In genomic region chr7:44929204-44930151, GRCm38 (mm10) we compare ENCODE assay signal across 8 mouse cellular contexts. TPM values are rescaled to one million over a fixed set of nuclear protein-coding genes. Genes with fewer than 3 reads are reported as not detected.
A peak's percentile ranks its signal among the peaks of the same experiment; 100 is the strongest.
DNase-seq lines count a peak whose midpoint lies in the region; ATAC-seq and TF ChIP-seq lines count a peak whose summit lies in the region.

TSS of gene Ap2a1 (minus strand) at chr7:44929496.

- DNase-seq in G1E (ENCODE audit: low spot score) = peak; percentile 99
- peak; percentile 98 to 100 for DNase-seq in cerebellum, adult 18-20 months
- peak; percentile 97 for DNase-seq in heart, postnatal 36 days
- DNase-seq in layer of hippocampus, adult 2 months (ENCODE audit: low spot score in 2 of 2) = peak; percentile 99 to 100
- peak; percentile 100 for DNase-seq in lung, embryonic 14.5 days
- DNase-seq in thymus, adult 2 months = peak; percentile 100

- H3K9me3 ChIP-seq in G1E (replicated peaks) = no peaks in the 10 kb centered on the region
- H3K9me3 ChIP-seq in forebrain, embryonic 16.5 days (ENCODE audit: control insufficient read depth, low read length) = no peaks in the 10 kb centered on the region
- no peaks in the 10 kb centered on the region for H3K9me3 ChIP-seq in lung, embryonic 14.5 days (ENCODE audit: low read depth, low read length)

- peaks cover 35% of the 10 kb centered on the region for H3K36me3 ChIP-seq in G1E (replicated peaks)
- H3K36me3 ChIP-seq in forebrain, embryonic 16.5 days (ENCODE audit: control insufficient read depth, insufficient read depth) = 0 out of 2 replicates have a peak, but pooled peaks cover 3% of the 10 kb centered on the region
- H3K36me3 ChIP-seq in lung, embryonic 14.5 days (ENCODE audit: insufficient read depth) = peaks cover 12% of the 10 kb centered on the region
- H3K36me3 ChIP-seq in thymus, adult 2 months (ENCODE audit: control insufficient read depth, insufficient read depth, low read length) = no peaks in the 10 kb centered on the region

- WGBS in forebrain, embryonic 16.5 days = under 1% methylated on average over 83 of the region's 84 CpGs
- WGBS in lung, embryonic 14.5 days = under 1% methylated on average over 84 of the region's 84 CpGs
- under 1% methylated on average over 83 of the region's 84 CpGs for WGBS in olfactory bulb, adult 2 months
- 1% methylated on average over 84 of the region's 84 CpGs for WGBS in thymus, adult 2 months

- H3K4me1 ChIP-seq in G1E (ENCODE audit: insufficient read depth, low read depth, low read length) = peaks cover 41% of the 10 kb centered on the region
- peaks cover 19% of the 10 kb centered on the region for H3K4me1 ChIP-seq in forebrain, embryonic 16.5 days (replicated peaks; ENCODE audit: control insufficient read depth, insufficient read depth, low read length)
- H3K4me1 ChIP-seq in lung, embryonic 14.5 days (ENCODE audit: insufficient read depth) = peaks cover 14% of the 10 kb centered on the region; the same call in 1 of the 2 replicates
- H3K4me1 ChIP-seq in olfactory bulb, adult 2 months (ENCODE audit: control insufficient read depth, insufficient read depth, low read length) = peaks cover 8% of the 10 kb centered on the region
- H3K4me1 ChIP-seq in thymus, adult 2 months (replicated peaks; ENCODE audit: control insufficient read depth, insufficient read depth, low read length) = peaks cover 2% of the 10 kb centered on the region; the same call in 1 of the 2 replicates

- peak; percentile 80; the same call in 1 of the 2 replicates for TF ChIP-seq POLR2A in olfactory bulb, adult 2 months (IDR thresholded peaks at IDR 0.05; ENCODE audit: insufficient read depth, low read depth, low read length)
- TF ChIP-seq POLR2A in thymus, adult 2 months (IDR thresholded peaks at IDR 0.05; ENCODE audit: control insufficient read depth, extremely low read depth, insufficient read depth, low read length, poor library complexity) = peak; percentile 68

- H3K27ac ChIP-seq in forebrain, embryonic 16.5 days (ENCODE audit: low read length) = peak within 1 kb of the TSS; percentile 98
- peak within 1 kb of the TSS; percentile 96 for H3K27ac ChIP-seq in layer of hippocampus, adult 2 months
- H3K27ac ChIP-seq in lung, embryonic 14.5 days (ENCODE audit: low read depth) = peak within 1 kb of the TSS; percentile 89
- peak within 1 kb of the TSS; percentile 93 for H3K27ac ChIP-seq in olfactory bulb, adult 2 months (ENCODE audit: insufficient read depth, low read depth, low read length)
- peak within 1 kb of the TSS; percentile 47; the same call in 1 of the 2 replicates for H3K27ac ChIP-seq in thymus, adult 2 months (ENCODE audit: control insufficient read depth, insufficient read depth, low read length)

- peak within 1 kb of the TSS; percentile 95 for H3K4me3 ChIP-seq in G1E (ENCODE audit: low read depth, low read length)
- H3K4me3 ChIP-seq in forebrain, embryonic 16.5 days (replicated peaks; ENCODE audit: low read length) = peak within 1 kb of the TSS; percentile 73
- peak within 1 kb of the TSS; percentile 82 for H3K4me3 ChIP-seq in layer of hippocampus, adult 2 months
- H3K4me3 ChIP-seq in lung, embryonic 14.5 days (ENCODE audit: low read depth, low read length) = peak within 1 kb of the TSS; percentile 86
- H3K4me3 ChIP-seq in olfactory bulb, adult 2 months (ENCODE audit: insufficient read depth, low read depth, low read length) = peak within 1 kb of the TSS; percentile 67
- H3K4me3 ChIP-seq in thymus, adult 2 months (ENCODE audit: control insufficient read depth, insufficient read depth, low read length) = peak within 1 kb of the TSS; percentile 97

- H3K9ac ChIP-seq in forebrain, embryonic 16.5 days (replicated peaks; ENCODE audit: low read depth, low read length) = peak within 1 kb of the TSS; percentile 86
- H3K9ac ChIP-seq in lung, embryonic 14.5 days = peak within 1 kb of the TSS; percentile 83

- no peaks in the 10 kb centered on the region for H3K27me3 ChIP-seq in G1E (ENCODE audit: insufficient read depth, low read length)
- no peaks in the 10 kb centered on the region for H3K27me3 ChIP-seq in forebrain, embryonic 16.5 days (replicated peaks; ENCODE audit: control insufficient read depth, insufficient read depth, low read length)
- H3K27me3 ChIP-seq in lung, embryonic 14.5 days (ENCODE audit: insufficient read depth, low read length) = no peaks in the 10 kb centered on the region
- no peaks in the 10 kb centered on the region for H3K27me3 ChIP-seq in thymus, adult 2 months (ENCODE audit: control insufficient read depth, insufficient read depth, low read length)

- intact Hi-C loops in heart, postnatal 36 days (cut with DNase I) = loop anchor here (1.0 kb wide), 1 partner anchor 23 kb away; no protein-coding TSS in a partner anchor

- ATAC-seq in G1E (ENCODE audit: extremely low read depth, insufficient number of reproducible peaks, low FRiP score, poor library complexity, severe bottlenecking) = peak; percentile 88
- ATAC-seq in forebrain, embryonic 16.5 days = peak; percentile 98
- peak; percentile 99 for ATAC-seq in lung, embryonic 14.5 days (ENCODE audit: insufficient read depth)

- peak within 1 kb of the TSS; percentile 75 for H3K4me2 ChIP-seq in forebrain, embryonic 16.5 days (ENCODE audit: low read length)
- H3K4me2 ChIP-seq in lung, embryonic 14.5 days = peak within 1 kb of the TSS; percentile 72

- no peak for TF ChIP-seq CTCF in G1E (IDR thresholded peaks at IDR 0.05; ENCODE audit: low read depth, low read length)
- TF ChIP-seq CTCF in layer of hippocampus, adult 2 months (conservative IDR thresholded peaks at IDR 0.05) = peak; percentile 53
- TF ChIP-seq CTCF in lung, embryonic 14.5 days (IDR thresholded peaks at IDR 0.05; ENCODE audit: low read depth) = no peak; the same call in 1 of the 2 replicates
- no peak for TF ChIP-seq CTCF in olfactory bulb, adult 2 months (IDR thresholded peaks at IDR 0.05; ENCODE audit: insufficient read depth, low read depth, low read length)
- TF ChIP-seq CTCF in thymus, adult 2 months (IDR thresholded peaks at IDR 0.05; ENCODE audit: borderline replicate concordance, control insufficient read depth, extremely low read depth, insufficient read depth, low read length, poor library complexity) = peak; percentile 48

RNA-seq across cellular contexts. Expression of gene Ap2a1, which starts in this region (rescaled TPM):
- total RNA-seq in G1E (2014; fragmentation: Nextera tagmentation) (68.8 and 98.0 TPM in 2 replicates), G1E (2017) (19.8 and 30.8 TPM in 2 replicates)
- 92.1 and 98.8 TPM in 2 replicates for polyA plus RNA-seq in G1E (2012)
- 111 and 113 TPM in 2 replicates for polyA plus RNA-seq in forebrain, embryonic 16.5 days (2015; fragmentation: Nextera tagmentation; extraction: Ambion mirVana)
- 10 to 100 TPM; 69.8 to 72.0 TPM for total RNA-seq in heart, postnatal 36 days (2021)
- total RNA-seq in layer of hippocampus, adult 2 months (2021) = 100 to 1,000 TPM; 298 to 305 TPM
- polyA plus RNA-seq in lung, embryonic 14.5 days (2014; fragmentation: Nextera tagmentation; extraction: Ambion mirVana) = 73.6 and 83.2 TPM in 2 replicates
- polyA plus RNA-seq in olfactory bulb, adult 2 months (2012; ENCODE audit: insufficient read depth, insufficient read length, low replicate concordance, missing spikeins) = not detected in 2 replicates
- polyA plus RNA-seq in thymus, adult 2 months (2012; rRNA removed) = 133 and 147 TPM in 2 replicates

Comparison
In these comparisons a context has a peak if more than half of its experiments do, and no peak if none do; other contexts are left out.
1. Peak in every context shown above with its lines: DNase-seq, ATAC-seq, H3K4me3 ChIP-seq and H3K27ac ChIP-seq.
2. CTCF ChIP-seq: peak in layer of hippocampus, adult 2 months (single experiment) and thymus, adult 2 months (single experiment); none in G1E (single experiment), lung, embryonic 14.5 days (single experiment) and olfactory bulb, adult 2 months (single experiment).
3. H3K27ac ChIP-seq: peak in every context shown above with its lines; median percentile 98 in forebrain, embryonic 16.5 days; 96 in layer of hippocampus, adult 2 months; 93 in olfactory bulb, adult 2 months; 89 in lung, embryonic 14.5 days; 47 in thymus, adult 2 months.